Comparison of ENCODE assay signal across 11 mouse cellular contexts in the genomic region with DNA sequence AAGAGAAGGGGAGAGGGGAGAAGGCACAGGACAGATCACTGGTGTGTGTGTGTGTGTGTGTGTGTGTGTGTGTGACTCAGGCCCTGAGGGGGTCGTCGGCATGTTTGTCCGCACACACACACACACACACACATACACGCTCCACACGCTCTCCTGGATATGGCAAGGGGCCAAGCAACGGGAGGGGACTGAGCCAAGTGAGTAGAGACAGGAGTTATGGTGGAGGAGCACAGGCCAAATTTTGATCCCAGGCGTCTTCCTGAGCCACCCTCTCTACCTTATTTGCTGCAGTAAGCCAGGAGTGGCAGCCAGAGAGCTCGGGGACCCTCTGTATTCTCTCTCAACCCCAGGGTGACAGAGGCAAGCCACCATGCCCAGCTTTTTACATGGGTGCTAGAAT. TPM values are rescaled to one million over a fixed set of nuclear protein-coding genes. Genes with fewer than 3 reads are reported as not detected.
A peak's percentile ranks its signal among the peaks of the same experiment; 100 is the strongest.
DNase-seq lines count a peak whose midpoint lies in the region; TF ChIP-seq lines count a peak whose summit lies in the region.
"Had no signal": no experiment of that assay in that cellular context is flagged by ENCODE, and none has a peak within 500 bp of the region (broad histone marks: within the 10 kb centered on the region; RNA-seq: fewer than 3 reads in every experiment).

No protein-coding gene starts in this region.

- WGBS in lung, adult 2 months: 28% methylated on average over 6 of the region's 8 CpGs

- H3K4me3 ChIP-seq in gastrocnemius, adult 2 months: peak overlapping the region; percentile 62
- peak overlapping the region; percentile 79 for H3K4me3 ChIP-seq in lung, adult 2 months (replicated peaks; ENCODE audit: extremely low read depth, low read depth, low read length)

- H3K4me1 ChIP-seq in lung, adult 2 months (ENCODE audit: control insufficient read depth, insufficient read depth, low read length): peaks cover 55% of the 10 kb centered on the region

- H3K27ac ChIP-seq in gastrocnemius, adult 2 months: peak overlapping the region; percentile 84

- intact Hi-C loops in gastrocnemius, adult 2 months (cut with DNase I): no loop called here
- intact Hi-C loops in gastrocnemius, postnatal 14 days (cut with DNase I; ENCODE audit: low total_unique reads): no loop called here
- intact Hi-C loops in heart, postnatal 10 days (cut with DNase I): no loop called here

- TF ChIP-seq POLR2A in lung, adult 2 months (IDR thresholded peaks at IDR 0.05; ENCODE audit: borderline replicate concordance, extremely low read depth, low read depth, low read length): no peak

- TF ChIP-seq CTCF in gastrocnemius, adult 2 months (IDR thresholded peaks at IDR 0.05): no peak
- TF ChIP-seq CTCF in lung, adult 2 months (IDR thresholded peaks at IDR 0.05; ENCODE audit: insufficient read depth, low read length): no peak

- peak; percentile 49 for DNase-seq in gastrocnemius, adult 2 months
- no peak for DNase-seq in gastrocnemius, postnatal 14 days
- DNase-seq in lung, adult 2 months: no peak
- DNase-seq in lung, postnatal 25 days (ENCODE audit: low spot score): no peak
- DNase-seq in heart, postnatal 10 days: peak; percentile 52 to 73
- peak; percentile 57 for DNase-seq in lung, postnatal 36 days
- DNase-seq in urinary bladder, postnatal 4 days (ENCODE audit: low spot score in 2 of 2): no peak
- DNase-seq in Muller cell, postnatal 12 days (ENCODE audit: inconsistent ontology term): no peak
- DNase-seq: right cerebral cortex, postnatal 14 days had no signal

RNA-seq across cellular contexts. Expression of a gene that starts 12.7 kb away (rescaled TPM):
- 10 to 100 TPM; 12.6 to 25.4 TPM for total RNA-seq in gastrocnemius, adult 2 months (2021)
- 10 to 100 TPM; 17.4 to 23.4 TPM for total RNA-seq in gastrocnemius, postnatal 14 days (2021)
- 122 and 144 TPM in 2 replicates for polyA plus RNA-seq in lung, adult 2 months (2012; rRNA removed)
- 10 to 100 TPM; 48.3 to 61.0 TPM for total RNA-seq in heart, postnatal 10 days (2021)

RNA-seq across cellular contexts. Expression of a gene that starts 33.6 kb away (rescaled TPM):
- 1 to 10 TPM; 1.6 to 3.7 TPM for total RNA-seq in gastrocnemius, adult 2 months (2021)
- total RNA-seq in gastrocnemius, postnatal 14 days (2021): 1 to 10 TPM; 1.9 to 2.0 TPM
- 0.14 TPM in 1 of 2 replicates, not detected in the other for polyA plus RNA-seq in lung, adult 2 months (2012; rRNA removed)
- under 1 TPM; 0.35 to 0.81 TPM for total RNA-seq in heart, postnatal 10 days (2021)
- total RNA-seq: CH12.LX had no signal
- polyA plus RNA-seq: activated CD4-positive, CD25-positive, alpha-beta regulatory T cell, adult 4 months had no signal

RNA-seq across cellular contexts. Expression of a gene that starts 36.9 kb away (rescaled TPM):
- total RNA-seq in gastrocnemius, adult 2 months (2021): under 1 TPM in 1 of 2 experiments, not detected in 1; 0.86 TPM
- total RNA-seq in gastrocnemius, postnatal 14 days (2021): under 1 TPM; 0.42 to 0.68 TPM
- 1.0 and 1.4 TPM in 2 replicates for polyA plus RNA-seq in lung, adult 2 months (2012; rRNA removed)
- total RNA-seq in heart, postnatal 10 days (2021): 1 to 10 TPM; 3.1 to 3.2 TPM
- total RNA-seq: CH12.LX had no signal
- polyA plus RNA-seq: activated CD4-positive, CD25-positive, alpha-beta regulatory T cell, adult 4 months had no signal

RNA-seq across cellular contexts. Expression of a gene that starts 36.9 kb away (rescaled TPM):
- total RNA-seq in gastrocnemius, adult 2 months (2021): 10 to 100 TPM; 10.6 to 15.5 TPM
- 10 to 100 TPM; 12.0 to 13.2 TPM for total RNA-seq in gastrocnemius, postnatal 14 days (2021)
- 33.5 and 36.2 TPM in 2 replicates for polyA plus RNA-seq in lung, adult 2 months (2012; rRNA removed)
- 10 to 100 TPM; 19.2 to 22.0 TPM for total RNA-seq in heart, postnatal 10 days (2021)

RNA-seq across cellular contexts. Expression of a gene that starts 53.6 kb away (rescaled TPM):
- total RNA-seq in gastrocnemius, adult 2 months (2021): 1 to 10 TPM; 4.2 to 5.6 TPM
- total RNA-seq in gastrocnemius, postnatal 14 days (2021): 1 to 10 TPM; 3.2 to 3.3 TPM
- 34.6 and 38.4 TPM in 2 replicates for polyA plus RNA-seq in lung, adult 2 months (2012; rRNA removed)
- total RNA-seq in heart, postnatal 10 days (2021): 10 to 100 TPM; 10.2 to 12.5 TPM

Comparison
In these comparisons a context has a peak if more than half of its experiments do, and no peak if none do; other contexts are left out.
1. DNase-seq: peak in gastrocnemius, adult 2 months (single experiment), heart, postnatal 10 days (2 of 2) and lung, postnatal 36 days (single experiment); none in gastrocnemius, postnatal 14 days (single experiment), lung, adult 2 months (single experiment), lung, postnatal 25 days (single experiment), urinary bladder, postnatal 4 days (0 of 2) and Muller cell, postnatal 12 days (single experiment).